Mouse (Mus musculus) heart, embryonic 14.5 days (tissue): ENCODE measurements around the gene Rplp2. TPM values are rescaled to one million over a fixed set of nuclear protein-coding genes. Genes with fewer than 3 reads are reported as not detected.

ENCODE experiments used
- ATAC-seq: fragments of 200-750 bp; cut with Nextera tagmentation; 2 replicates; pipeline ENCODE4 v1.8.0; 2017; ENCODE audit warnings: low read depth, moderate TSS enrichment; ENCODE audit not compliant: insufficient number of reproducible peaks, insufficient read depth, low FRiP score
- H3K27ac ChIP-seq, 2 experiments: fragments of 200-500 bp in 1 of 2; fragments of 300-500 bp in 1 of 2; sonication (generic) in 1 of 2; replicated peaks in 1 of 2; 2 replicates each; pipeline ENCODE4 v1.5.1; 2012 to 2014; ENCODE audit warnings: low read depth in 2 of 2, low read length in 2 of 2, control low read depth in 1 of 2, mild to moderate bottlenecking in 1 of 2, mixed read lengths in 1 of 2; ENCODE audit not compliant: control insufficient read depth in 1 of 2, insufficient read depth in 1 of 2
- H3K27me3 ChIP-seq: fragments of 300-500 bp; sonication (generic); 2 replicates; pipeline ENCODE4 v1.6.1; 2014; ENCODE audit warnings: mild to moderate bottlenecking, low read length, control low read depth; ENCODE audit not compliant: control insufficient read depth, insufficient read depth
- H3K36me3 ChIP-seq: fragments of 300-500 bp; sonication (generic); 2 replicates; pipeline ENCODE4 v1.6.1; 2014; ENCODE audit warnings: mild to moderate bottlenecking, control low read depth, low read length, mixed read lengths; ENCODE audit not compliant: control insufficient read depth, insufficient read depth
- H3K4me1 ChIP-seq, 2 experiments: fragments of 200-500 bp in 1 of 2; fragments of 300-500 bp in 1 of 2; sonication (generic) in 1 of 2; 2 replicates each; pipeline ENCODE4 v1.6.1; 2012 to 2014; ENCODE audit warnings: low read length in 2 of 2, control low read depth in 1 of 2, mixed read lengths in 1 of 2; ENCODE audit not compliant: control insufficient read depth in 2 of 2, insufficient read depth in 2 of 2
- H3K4me2 ChIP-seq: fragments of 300-500 bp; sonication (generic); 2 replicates; pipeline ENCODE4 v1.6.1; 2014; ENCODE audit warnings: mild to moderate bottlenecking, low read length
- H3K4me3 ChIP-seq, 2 experiments: fragments of 200-500 bp in 1 of 2; fragments of 300-500 bp in 1 of 2; sonication (generic) in 1 of 2; 2 replicates each; pipeline ENCODE4 v1.5.1; 2012 to 2014; ENCODE audit warnings: low read length in 2 of 2, mild to moderate bottlenecking in 2 of 2, control low read depth in 1 of 2, low read depth in 1 of 2, moderate library complexity in 1 of 2; ENCODE audit not compliant: control insufficient read depth in 1 of 2, insufficient read depth in 1 of 2
- H3K9ac ChIP-seq: fragments of 300-500 bp; sonication (generic); 2 replicates; pipeline ENCODE4 v1.6.1; 2014; ENCODE audit warnings: mild to moderate bottlenecking, low read length
- H3K9me3 ChIP-seq: fragments of 300-500 bp; sonication (generic); 2 replicates; pipeline ENCODE4 v1.6.1; 2016; ENCODE audit warnings: low read length, control low read depth; ENCODE audit not compliant: control insufficient read depth
- WGBS: fragments of 180-500 bp; shearing (Covaris S2); extraction: QIAGEN DNeasy Blood & Tissue Kit; methylation state at CpG from one replicate; pipeline ENCODE4 v1.1.7; 2014; 5-methylcytosine and 5-hydroxymethylcytosine counted together
- polyA plus RNA-seq: library from polyadenylated mRNA; unstranded; fragments of >200 nt; fragmentation: Nextera tagmentation; extraction: Ambion mirVana; gene quantifications from 2 replicates; pipeline ENCODE4 v1.2.1, GENCODE M21; 2014

Rplp2 gene
- polyA plus RNA-seq, 1 experiment from 2014 or later, result 975 TPM

GRCm38 (mm10) chr7:141460001-141460390, 12.8 kb downstream of the Rplp2 start:
- Histone ChIP-seq H3K9ac (no peak overlapping the region), H3K9me3 (no peaks in the 10 kb centered on the region), H3K27ac (no peak overlapping the region), H3K4me2 (no peak overlapping the region), H3K36me3 (peaks cover 25% of the 10 kb centered on the region), H3K27me3 (peaks cover 30% of the 10 kb centered on the region), H3K4me1 (peaks cover 21 to 36% of the 10 kb centered on the region in 2 experiments; a peak in 3 of 4 replicates), H3K4me3 (no peak overlapping the region)
- 66% methylated on average over 5 of the region's 5 CpGs for WGBS
- ATAC-seq, result no peak

- Histone ChIP-seq H3K4me2 (peak within 1 kb of the TSS; percentile 97), H3K36me3 (peaks cover 25% of the 10 kb centered on the region), H3K4me3 (peak within 1 kb of the TSS; percentile 57 to 61), H3K4me1 (peaks cover 21 to 42% of the 10 kb centered on the region in 2 experiments; a peak in 3 of 4 replicates), H3K9ac (peak within 1 kb of the TSS; percentile 77), H3K27ac (peak within 1 kb of the TSS in 1 of 2 experiments; percentile 44; a peak in 2 of 4 replicates), H3K27me3 (peaks cover 30% of the 10 kb centered on the region), H3K9me3 (no peaks in the 10 kb centered on the region)
- 73% methylated on average over 15 of the region's 15 CpGs for WGBS
- no peak for ATAC-seq
Observed at GRCm38 (mm10) chr7:141460391-141461113, 13.4 kb downstream of the Rplp2 start, which contains the start of gene Cracr2b. Cracr2b (plus strand) TSS chr7:141461094.

GRCm38 (mm10) chr7:141461521-141462332, 14.6 kb downstream of the Rplp2 start:
- H3K4me3 ChIP-seq, result peak overlapping the region; percentile 57 to 61
- H3K9me3 ChIP-seq, result no peaks in the 10 kb centered on the region
- H3K36me3 ChIP-seq, result peaks cover 25% of the 10 kb centered on the region
- WGBS, result 1% methylated on average over 58 of the region's 59 CpGs
- peaks cover 19 to 38% of the 10 kb centered on the region in 2 experiments; a peak in 3 of 4 replicates for H3K4me1 ChIP-seq
- H3K27me3 ChIP-seq, result peaks cover 30% of the 10 kb centered on the region
- peak overlapping the region in 1 of 2 experiments; percentile 44; a peak in 2 of 4 replicates for H3K27ac ChIP-seq
- H3K4me2 ChIP-seq, result peak overlapping the region; percentile 97
- peak overlapping the region; percentile 77 for H3K9ac ChIP-seq
- ATAC-seq, result no peak

- Histone ChIP-seq H3K4me1 (peaks cover 22 to 42% of the 10 kb centered on the region in 2 experiments; a peak in 3 of 4 replicates), H3K27ac (no peak overlapping the region)
- 17% methylated on average over 5 of the region's 5 CpGs for WGBS
Observed at GRCm38 (mm10) chr7:141462333-141462821, 15.2 kb downstream of the Rplp2 start.

GRCm38 (mm10) chr7:141463824-141464602, 16.8 kb downstream of the Rplp2 start:
- WGBS, result 31% methylated on average over 12 of the region's 12 CpGs
- peaks cover 13% of the 10 kb centered on the region for H3K36me3 ChIP-seq
- peak; percentile 0; the same call in 1 of the 2 replicates for ATAC-seq
- H3K9ac ChIP-seq, result peak overlapping the region; percentile 65; the same call in 1 of the 2 replicates
- H3K4me3 ChIP-seq, result peak overlapping the region; percentile 7 to 25
- no peaks in the 10 kb centered on the region for H3K9me3 ChIP-seq
- peak overlapping the region; percentile 64 for H3K4me2 ChIP-seq
- H3K27me3 ChIP-seq, result peaks cover 30% of the 10 kb centered on the region
- H3K4me1 ChIP-seq, result peaks cover 31 to 50% of the 10 kb centered on the region in 2 experiments
- H3K27ac ChIP-seq, result peak overlapping the region; percentile 45 to 73

More at GRCm38 (mm10) chr7:141462333-141462821, 15.2 kb downstream of the Rplp2 start:
- H3K9me3 ChIP-seq, result no peaks in the 10 kb centered on the region
- H3K4me2 ChIP-seq, result peak overlapping the region; percentile 97
- H3K9ac ChIP-seq, result peak overlapping the region; percentile 77
- peaks cover 23% of the 10 kb centered on the region for H3K36me3 ChIP-seq
- H3K4me3 ChIP-seq, result peak overlapping the region; percentile 57 to 61
- ATAC-seq, result no peak
- peaks cover 30% of the 10 kb centered on the region for H3K27me3 ChIP-seq

GRCm38 (mm10) chr7:141464603-141465201, 17.5 kb downstream of the Rplp2 start:
- ATAC-seq, result no peak
- Histone ChIP-seq H3K36me3 (peaks cover 11% of the 10 kb centered on the region), H3K27ac (peak overlapping the region; percentile 11 to 73; a peak in 2 of 4 replicates), H3K9ac (peak overlapping the region; percentile 65), H3K4me2 (peak overlapping the region; percentile 64), H3K4me1 (peaks cover 38 to 57% of the 10 kb centered on the region in 2 experiments), H3K4me3 (peak overlapping the region; percentile 7 to 25), H3K27me3 (peaks cover 30% of the 10 kb centered on the region), H3K9me3 (no peaks in the 10 kb centered on the region)
- WGBS, result 9% methylated on average over 38 of the region's 38 CpGs
